Mouse (Mus musculus) embryonic facial prominence, embryonic 10.5 days (tissue): ENCODE measurements around the gene Syt2. TPM values are rescaled to one million over a fixed set of nuclear protein-coding genes. Genes with fewer than 3 reads are reported as not detected.

Experiments
- DNase-seq: peaks from one replicate; pipeline ENCODE4 v3.0.0-alpha.2; 2017; ENCODE audit warnings: low spot score
- H3K27ac ChIP-seq: fragments of 300-500 bp; sonication (generic); replicated peaks from 2 replicates; pipeline ENCODE4 v1.5.1; 2016; ENCODE audit warnings: mild to moderate bottlenecking
- H3K27me3 ChIP-seq: fragments of 300-500 bp; sonication (generic); replicated peaks from 2 replicates; pipeline ENCODE4 v1.6.1; 2016; ENCODE audit warnings: low read depth, mild to moderate bottlenecking; ENCODE audit not compliant: poor library complexity, severe bottlenecking
- H3K36me3 ChIP-seq: fragments of 300-500 bp; sonication (generic); replicated peaks from 2 replicates; pipeline ENCODE4 v1.6.1; 2016; ENCODE audit warnings: mild to moderate bottlenecking, moderate library complexity
- H3K4me1 ChIP-seq: fragments of 300-500 bp; sonication (generic); 2 replicates; pipeline ENCODE4 v1.6.1; 2016
- H3K4me3 ChIP-seq: fragments of 300-500 bp; sonication (generic); 2 replicates; pipeline ENCODE4 v1.5.1; 2016; ENCODE audit warnings: mild to moderate bottlenecking, moderate library complexity
- H3K9me3 ChIP-seq: fragments of 300-500 bp; sonication (generic); 2 replicates; pipeline ENCODE4 v1.6.1; 2016; ENCODE audit warnings: mild to moderate bottlenecking
- WGBS: fragments of 180-500 bp; shearing (Covaris S2); methylation state at CpG from one replicate; pipeline ENCODE4 v1.1.7; 2016; 5-methylcytosine and 5-hydroxymethylcytosine counted together
- polyA plus RNA-seq: library from polyadenylated mRNA; unstranded; fragments of >200 nt; fragmentation: Nextera tagmentation; extraction: Ambion mirVana; gene quantifications from 2 replicates; pipeline ENCODE4 v1.2.1, GENCODE M21; 2016

Syt2 gene
- 3.6 and 3.8 TPM in 2 replicates for polyA plus RNA-seq

DNA sequence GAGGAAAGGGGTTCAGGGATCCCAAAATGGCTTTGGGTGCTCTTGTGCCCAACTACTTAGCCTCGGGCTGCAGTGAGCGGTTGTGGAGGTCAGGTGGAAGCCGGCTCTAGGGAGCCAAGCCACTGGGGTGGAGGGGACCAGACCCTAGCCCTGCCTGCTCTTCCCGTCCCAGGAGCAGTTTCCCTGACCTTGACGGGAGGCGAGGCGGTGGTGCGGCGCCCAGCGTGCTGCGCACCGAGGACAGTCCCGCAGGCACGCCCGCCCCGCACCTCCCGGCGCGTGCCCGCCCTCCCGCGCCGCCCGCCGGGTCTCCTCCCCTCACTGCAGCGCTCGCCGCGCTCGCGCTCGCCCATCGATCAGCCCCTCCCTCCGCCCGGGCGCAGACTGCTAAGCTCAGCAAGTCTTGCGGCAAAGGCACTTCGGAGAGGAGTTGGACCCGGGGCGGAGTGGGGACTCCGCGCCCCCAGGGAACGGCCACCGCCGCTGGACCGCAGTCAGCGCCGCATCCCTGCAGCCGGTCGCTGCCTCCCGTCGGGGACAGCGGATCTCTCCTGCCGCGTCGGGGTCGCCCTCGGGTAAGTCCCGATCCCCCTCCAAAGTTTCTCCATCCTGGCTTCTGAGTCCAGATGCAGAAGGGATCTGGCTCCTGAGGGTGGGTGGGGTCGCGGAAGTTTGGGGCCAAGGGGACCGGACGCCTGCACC lies at the start of gene Syt2:
Gene Syt2 (plus strand): TSS at position 417 of the 702 bp plus-strand sequence.
- Histone ChIP-seq H3K27me3 (peaks cover 97% of the 10 kb centered on the region), H3K27ac (no peak within 1 kb of the TSS; the same call in 1 of the 2 replicates), H3K36me3 (no peaks in the 10 kb centered on the region), H3K4me1 (peaks cover 25% of the 10 kb centered on the region), H3K4me3 (peak within 1 kb of the TSS; percentile 61), H3K9me3 (no peaks in the 10 kb centered on the region)
- under 1% methylated on average over 63 of the region's 63 CpGs for WGBS
- DNase-seq: peak; percentile 72

DNA sequence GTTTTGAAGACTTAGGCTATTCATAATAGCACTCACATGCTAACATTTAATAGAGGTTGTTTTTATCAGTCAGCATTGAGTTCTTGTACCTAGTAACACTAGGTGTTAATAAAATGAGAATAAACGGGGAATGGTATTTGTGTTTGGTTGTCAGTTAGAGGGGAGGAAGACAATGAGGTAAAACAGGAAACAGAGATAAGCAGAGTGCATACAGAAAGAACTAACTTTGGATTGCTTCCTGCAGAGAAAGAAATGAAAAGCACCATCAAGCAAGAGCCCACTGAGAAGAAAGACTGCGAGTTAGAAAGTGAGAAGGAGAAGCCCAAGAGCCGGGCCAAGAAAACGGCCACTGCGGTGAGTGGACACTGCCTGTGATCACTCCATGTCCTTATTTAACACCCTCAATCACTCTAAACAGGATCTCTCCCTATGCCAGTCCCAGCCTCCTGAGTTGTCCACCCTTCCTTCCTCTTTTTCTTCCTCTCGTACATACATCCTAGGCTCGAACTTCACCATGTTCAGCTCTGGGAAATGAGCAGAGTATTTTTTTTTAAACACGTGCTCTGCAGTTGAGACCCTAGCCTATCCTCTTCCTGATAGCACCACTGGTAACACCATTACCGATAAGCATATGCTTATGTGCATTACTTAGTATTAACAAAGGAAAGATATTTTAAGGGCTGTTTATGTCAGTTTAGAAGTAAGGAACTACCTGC lies 49.0 kb upstream of the Syt2 start:
- no peaks in the 10 kb centered on the region for H3K27me3 ChIP-seq
- WGBS: 88% methylated on average over 9 of the region's 9 CpGs
- no peaks in the 10 kb centered on the region for H3K4me1 ChIP-seq
- no peak for DNase-seq
- no peaks in the 10 kb centered on the region for H3K9me3 ChIP-seq
- peaks cover 99% of the 10 kb centered on the region for H3K36me3 ChIP-seq
- H3K27ac ChIP-seq: no peak overlapping the region
- H3K4me3 ChIP-seq: no peak overlapping the region

DNA sequence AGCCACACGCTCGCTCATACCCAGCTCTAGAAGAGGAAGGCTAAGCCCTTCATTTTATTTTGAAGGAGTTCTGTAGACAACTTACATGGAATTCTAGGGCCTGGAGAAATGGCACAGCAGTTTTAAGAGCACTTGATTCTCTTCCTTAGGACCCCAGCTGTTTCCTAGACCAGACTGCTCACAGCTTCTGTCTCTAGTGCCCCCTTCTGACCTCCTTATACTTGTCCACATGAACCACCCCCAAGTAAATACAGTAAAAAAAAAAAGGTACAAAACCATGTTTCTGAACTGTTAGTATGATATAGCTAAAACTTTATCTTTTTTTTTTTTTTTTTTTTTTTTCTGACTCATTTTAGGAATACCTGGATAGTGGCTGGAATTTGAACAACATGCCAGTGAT lies 42.4 kb upstream of the Syt2 start:
- H3K27me3 ChIP-seq: no peaks in the 10 kb centered on the region
- DNase-seq: no peak
- H3K9me3 ChIP-seq: no peaks in the 10 kb centered on the region
- H3K36me3 ChIP-seq: peaks cover 99% of the 10 kb centered on the region
- no peaks in the 10 kb centered on the region for H3K4me1 ChIP-seq
- H3K4me3 ChIP-seq: no peak overlapping the region
- H3K27ac ChIP-seq: no peak overlapping the region
- WGBS: 96% methylated on average over 2 of the region's 2 CpGs

DNA sequence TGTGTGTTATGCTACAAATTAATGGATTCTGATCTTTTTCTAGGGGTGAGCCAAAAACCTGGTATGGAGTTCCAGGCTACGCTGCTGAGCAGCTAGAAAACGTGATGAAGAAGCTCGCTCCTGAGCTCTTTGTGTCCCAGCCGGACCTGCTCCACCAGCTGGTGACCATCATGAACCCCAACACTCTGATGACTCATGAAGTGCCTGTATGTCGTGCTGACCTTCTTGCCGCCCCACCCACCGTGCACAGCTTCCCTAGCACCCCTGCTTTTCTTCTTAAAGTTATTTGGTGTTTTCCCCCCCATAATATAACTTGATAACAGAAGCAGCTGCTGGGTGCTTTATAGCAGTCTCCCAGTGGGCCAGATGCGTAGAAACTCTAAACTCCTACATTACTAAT lies 40.8 kb upstream of the Syt2 start:
- H3K27me3 ChIP-seq: no peaks in the 10 kb centered on the region
- no peaks in the 10 kb centered on the region for H3K4me1 ChIP-seq
- DNase-seq: no peak
- H3K4me3 ChIP-seq: no peak overlapping the region
- no peaks in the 10 kb centered on the region for H3K9me3 ChIP-seq
- H3K27ac ChIP-seq: no peak overlapping the region
- WGBS: 92% methylated on average over 8 of the region's 8 CpGs
- H3K36me3 ChIP-seq: peaks cover 99% of the 10 kb centered on the region

DNA sequence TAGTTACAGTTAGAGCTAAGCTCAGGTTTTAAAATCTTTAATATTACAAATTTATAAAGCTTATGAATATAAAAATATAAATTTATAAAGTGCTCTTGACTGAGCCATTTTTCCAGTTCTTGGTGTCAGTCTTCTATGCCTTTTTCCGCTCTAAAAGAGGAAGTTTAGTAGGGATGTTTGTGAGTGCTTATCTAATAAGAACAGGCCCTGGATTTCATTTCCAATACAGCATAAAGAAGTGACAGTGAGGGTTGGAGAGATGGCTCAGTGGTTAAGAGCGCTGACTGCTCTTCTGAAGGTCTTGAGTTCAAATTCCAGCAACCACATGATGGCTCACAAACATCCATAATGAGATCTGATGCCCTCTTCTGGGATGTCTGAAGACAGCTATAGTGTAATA lies 40.1 kb upstream of the Syt2 start:
- Histone ChIP-seq H3K9me3 (no peaks in the 10 kb centered on the region), H3K36me3 (peaks cover 99% of the 10 kb centered on the region)

DNA sequence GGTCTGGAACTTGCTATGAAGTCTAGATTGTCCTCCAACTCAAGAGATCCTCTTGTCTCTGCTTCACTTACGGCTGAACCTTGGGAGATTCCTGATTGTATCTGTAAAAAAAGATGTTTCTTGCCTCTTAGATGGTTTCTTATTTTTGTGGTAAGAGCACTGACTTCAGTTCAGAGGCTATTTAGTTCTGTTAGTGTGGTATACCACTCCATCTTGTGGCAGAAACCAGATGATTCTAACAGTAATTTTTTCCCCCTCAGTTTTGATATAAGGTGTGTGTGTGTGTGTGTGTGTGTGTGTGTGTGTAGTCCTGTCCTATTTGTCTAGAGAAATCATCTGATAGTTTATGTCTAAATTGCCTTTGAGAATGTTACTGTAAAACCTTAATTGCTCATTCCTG lies 39.2 kb upstream of the Syt2 start:
- WGBS: 87% methylated on average over 1 of the region's 1 CpGs
- Histone ChIP-seq H3K27me3 (no peaks in the 10 kb centered on the region), H3K27ac (no peak overlapping the region), H3K4me3 (no peak overlapping the region), H3K9me3 (no peaks in the 10 kb centered on the region), H3K4me1 (no peaks in the 10 kb centered on the region), H3K36me3 (peaks cover 99% of the 10 kb centered on the region)
- DNase-seq: no peak

More for the DNA sequence above, 40.1 kb upstream of the Syt2 start:
- Histone ChIP-seq H3K4me1 (no peaks in the 10 kb centered on the region), H3K4me3 (no peak overlapping the region), H3K27ac (no peak overlapping the region), H3K27me3 (no peaks in the 10 kb centered on the region)
- DNase-seq: no peak
- WGBS: 94% methylated on average over 2 of the region's 2 CpGs

DNA sequence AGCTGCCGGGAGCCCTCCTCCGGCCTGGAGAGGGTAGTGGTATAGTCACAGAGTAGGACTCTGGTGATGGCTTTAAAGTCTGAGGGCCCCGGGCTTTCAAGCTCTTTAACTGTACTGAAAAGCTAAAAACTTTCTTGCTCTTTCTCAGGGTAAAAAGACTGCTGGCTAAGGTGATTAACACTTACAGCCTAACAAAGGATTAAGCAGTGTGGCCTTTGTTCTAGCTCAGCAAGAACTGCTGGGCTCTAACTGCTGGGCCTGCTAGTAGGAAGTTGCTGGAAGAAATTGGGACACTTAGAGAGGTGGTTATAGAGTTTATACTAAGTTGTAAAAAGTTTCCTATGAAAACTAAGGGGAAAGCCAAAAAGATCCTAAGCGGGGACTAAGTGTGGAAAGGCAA lies 37.3 kb upstream of the Syt2 start:
- DNase-seq: no peak
- no peaks in the 10 kb centered on the region for H3K4me1 ChIP-seq
- no peaks in the 10 kb centered on the region for H3K9me3 ChIP-seq
- H3K27me3 ChIP-seq: no peaks in the 10 kb centered on the region
- H3K4me3 ChIP-seq: no peak overlapping the region
- peaks cover 100% of the 10 kb centered on the region for H3K36me3 ChIP-seq
- no peak overlapping the region for H3K27ac ChIP-seq
- WGBS: 81% methylated on average over 4 of the region's 4 CpGs

DNA sequence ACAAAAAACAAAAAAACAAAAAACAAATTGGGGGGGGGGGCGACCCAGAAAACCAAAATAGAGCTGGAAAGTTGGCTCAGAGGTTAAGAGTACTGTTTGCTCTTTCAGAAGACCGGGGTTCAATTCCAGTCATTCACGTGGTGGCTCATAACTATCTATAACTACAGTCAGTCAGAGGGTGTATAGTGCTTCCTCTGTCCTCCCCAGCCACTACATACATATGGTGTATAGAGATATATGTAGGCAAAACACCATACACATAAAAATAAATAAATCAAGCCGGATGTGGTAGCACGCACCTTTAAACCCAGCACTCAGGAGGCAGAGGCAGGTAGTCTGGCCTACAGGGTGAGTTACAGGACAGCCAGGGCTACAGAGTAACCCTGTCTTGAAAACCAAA lies 31.9 kb upstream of the Syt2 start:
- H3K36me3 ChIP-seq: peaks cover 100% of the 10 kb centered on the region
- DNase-seq: no peak

DNA sequence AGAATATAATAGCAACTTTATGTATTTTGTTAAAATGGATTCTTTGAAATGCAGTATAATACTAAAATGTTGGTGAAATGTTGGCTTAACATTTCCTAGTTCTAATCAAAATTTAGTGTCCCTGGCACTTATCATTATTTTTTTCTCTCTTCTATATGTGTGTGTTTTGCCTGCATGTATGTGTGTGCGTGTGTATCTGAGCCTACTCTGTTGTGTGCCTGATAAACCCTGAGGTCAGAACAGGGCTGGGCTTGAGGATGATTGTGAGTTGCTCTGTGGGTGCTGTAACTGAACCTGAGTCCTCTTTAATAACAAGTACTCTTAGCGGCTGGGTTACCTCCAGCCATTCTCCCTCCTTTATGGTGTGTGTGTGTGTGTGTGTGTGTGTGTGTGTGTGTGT lies 31.5 kb upstream of the Syt2 start:
- H3K27ac ChIP-seq: no peak overlapping the region
- no peaks in the 10 kb centered on the region for H3K9me3 ChIP-seq
- WGBS: 86% methylated on average over 2 of the region's 2 CpGs
- DNase-seq: no peak
- no peak overlapping the region for H3K4me3 ChIP-seq
- H3K27me3 ChIP-seq: no peaks in the 10 kb centered on the region
- H3K4me1 ChIP-seq: no peaks in the 10 kb centered on the region
- peaks cover 100% of the 10 kb centered on the region for H3K36me3 ChIP-seq

More for the DNA sequence above, 31.9 kb upstream of the Syt2 start:
- WGBS: 93% methylated on average over 5 of the region's 5 CpGs
- H3K4me1 ChIP-seq: no peaks in the 10 kb centered on the region
- no peak overlapping the region for H3K4me3 ChIP-seq
- no peaks in the 10 kb centered on the region for H3K27me3 ChIP-seq
- H3K27ac ChIP-seq: no peak overlapping the region
- no peaks in the 10 kb centered on the region for H3K9me3 ChIP-seq

DNA sequence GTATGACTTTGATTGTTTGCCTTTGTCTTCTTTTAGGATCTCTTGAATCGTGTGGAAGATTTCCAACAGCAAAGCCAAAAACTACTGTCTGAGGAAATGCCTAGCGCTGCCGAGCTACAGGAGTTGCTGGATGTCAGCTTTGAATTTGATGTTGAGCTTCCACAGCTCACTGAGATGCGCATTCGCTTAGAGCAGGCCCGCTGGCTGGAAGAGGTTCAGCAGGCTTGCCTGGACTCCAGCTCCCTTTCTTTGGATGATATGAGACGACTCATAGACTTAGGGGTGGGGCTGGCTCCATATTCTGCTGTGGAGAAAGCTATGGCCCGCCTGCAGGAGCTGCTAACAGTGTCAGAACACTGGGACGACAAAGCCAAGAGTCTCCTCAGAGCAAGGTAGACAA lies 28.8 kb upstream of the Syt2 start:
- Histone ChIP-seq H3K4me1 (no peaks in the 10 kb centered on the region), H3K27ac (no peak overlapping the region), H3K4me3 (no peak overlapping the region), H3K36me3 (peaks cover 100% of the 10 kb centered on the region), H3K9me3 (no peaks in the 10 kb centered on the region), H3K27me3 (no peaks in the 10 kb centered on the region)
- DNase-seq: peak; percentile 6
- WGBS: 87% methylated on average over 9 of the region's 9 CpGs

DNA sequence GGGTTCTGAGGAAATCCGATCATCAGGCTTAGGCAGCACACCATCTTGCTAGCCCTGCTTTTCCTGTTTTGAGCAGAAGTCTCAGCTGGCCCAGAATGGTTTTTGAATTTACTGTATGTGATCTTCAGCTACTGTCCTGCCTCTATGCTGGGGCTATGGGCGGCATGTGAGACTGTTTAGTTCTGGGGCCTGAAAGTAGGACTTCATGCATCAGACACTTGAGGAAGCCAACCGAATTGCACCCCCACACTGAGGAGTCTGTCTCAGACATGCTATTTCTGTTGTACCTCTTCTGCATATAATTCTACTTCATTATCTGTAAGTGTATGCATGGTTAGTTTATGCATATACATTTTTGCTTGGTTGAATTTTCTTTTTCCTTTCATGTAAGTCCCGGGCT lies 21.2 kb upstream of the Syt2 start:
- WGBS: 88% methylated on average over 4 of the region's 4 CpGs
- no peaks in the 10 kb centered on the region for H3K4me1 ChIP-seq
- no peak overlapping the region for H3K4me3 ChIP-seq

DNA sequence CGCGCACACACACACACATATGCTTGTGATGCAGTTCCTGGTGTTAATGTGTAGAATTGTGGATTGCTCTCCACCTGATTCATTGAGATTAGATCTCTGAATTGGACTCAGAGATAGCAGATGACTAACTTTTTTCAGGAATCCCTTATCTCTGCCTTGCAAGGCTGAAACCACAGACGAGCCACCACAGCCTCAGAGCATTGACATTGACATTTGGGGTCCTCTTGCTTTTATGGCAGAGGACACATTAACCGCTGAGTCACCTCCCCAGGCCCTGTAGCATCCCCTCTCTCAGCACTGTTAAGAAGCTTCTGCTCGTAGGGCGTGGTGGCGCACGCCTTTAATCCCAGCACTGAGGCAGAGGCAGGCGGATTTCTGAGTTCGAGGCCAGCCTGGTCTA lies 17.0 kb upstream of the Syt2 start:
- DNase-seq: no peak
- Histone ChIP-seq H3K27ac (no peak overlapping the region), H3K9me3 (no peaks in the 10 kb centered on the region), H3K4me1 (no peaks in the 10 kb centered on the region), H3K4me3 (no peak overlapping the region), H3K27me3 (no peaks in the 10 kb centered on the region), H3K36me3 (peaks cover 100% of the 10 kb centered on the region)
- 96% methylated on average over 10 of the region's 10 CpGs for WGBS

More for the DNA sequence above, 21.2 kb upstream of the Syt2 start:
- DNase-seq: no peak
- peaks cover 100% of the 10 kb centered on the region for H3K36me3 ChIP-seq
- no peaks in the 10 kb centered on the region for H3K9me3 ChIP-seq
- no peaks in the 10 kb centered on the region for H3K27me3 ChIP-seq
- H3K27ac ChIP-seq: no peak overlapping the region

DNA sequence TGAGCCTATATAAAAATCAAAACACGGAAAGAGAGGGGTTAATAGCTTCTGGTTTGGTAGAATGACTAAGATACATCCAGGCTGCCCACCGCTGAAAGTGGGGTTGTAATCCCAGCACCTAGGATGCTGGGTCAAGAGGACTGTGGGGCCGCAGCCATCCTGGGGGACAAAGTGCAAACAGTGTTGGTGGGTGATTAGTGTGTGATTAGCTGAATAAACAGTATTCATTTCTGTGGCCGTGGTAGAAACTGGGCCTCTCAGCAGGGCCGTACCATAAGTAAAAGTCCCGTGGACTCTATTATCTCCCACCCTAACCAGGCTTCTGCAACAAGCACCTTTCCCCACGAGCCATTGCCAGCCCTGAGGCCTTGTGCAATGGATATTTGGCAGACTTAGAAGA lies 12.2 kb upstream of the Syt2 start:
- 81% methylated on average over 7 of the region's 7 CpGs for WGBS
- no peak for DNase-seq
- Histone ChIP-seq H3K27ac (no peak overlapping the region), H3K36me3 (peaks cover 54% of the 10 kb centered on the region), H3K4me3 (no peak overlapping the region), H3K4me1 (peaks cover 19% of the 10 kb centered on the region; the same call in 1 of the 2 replicates), H3K9me3 (no peaks in the 10 kb centered on the region), H3K27me3 (no peaks in the 10 kb centered on the region)
